ENCODE assay signal across 1 mouse cellular context in genomic region chr16:95342030-95342429, GRCm38 (mm10).
TF ChIP-seq lines count a peak whose summit lies in the region.

No protein-coding gene starts in this region.

TF ChIP-seq in CH12.LX, 34 proteins besides CTCF, POLR2A, EP300 and RAD21 (continued from another document):
- peak; percentile 86 for TF ChIP-seq SMC3 (IDR thresholded peaks at IDR 0.05; ENCODE audit: low read depth, low read length)
- no peak for TF ChIP-seq CHD1 (IDR thresholded peaks at IDR 0.05; ENCODE audit: low read depth, low read length)
- 0 out of 2 replicates have a peak, but pooled peaks have one; percentile 48 for TF ChIP-seq MAZ (IDR thresholded peaks at IDR 0.05; ENCODE audit: low read depth, low read length)
- TF ChIP-seq MYC (IDR thresholded peaks at IDR 0.05; ENCODE audit: low read depth, low read length): no peak
TF ChIP-seq in CH12.LX: peak in this region for 11.
